ENCODE assay signal across 8 mouse cellular contexts in genomic region chr13:71507421-71507931, GRCm38 (mm10).
A peak's percentile ranks its signal among the peaks of the same experiment; 100 is the strongest.
DNase-seq lines count a peak whose midpoint lies in the region; ATAC-seq and TF ChIP-seq lines count a peak whose summit lies in the region.
"Had no signal": no experiment of that assay in that cellular context is flagged by ENCODE, and none has a peak within 500 bp of the region (broad histone marks: within the 10 kb centered on the region; RNA-seq: fewer than 3 reads in every experiment).

No protein-coding gene starts in this region.

- no peaks in the 10 kb centered on the region for H3K9me3 ChIP-seq in forebrain, embryonic 12.5 days
- H3K9me3 ChIP-seq in kidney, embryonic 16.5 days (ENCODE audit: low read length), result no peaks in the 10 kb centered on the region
- no peaks in the 10 kb centered on the region for H3K9me3 ChIP-seq in limb, embryonic 14.5 days (ENCODE audit: control insufficient read depth, low read length)
- H3K9me3 ChIP-seq in neural tube, embryonic 15.5 days (replicated peaks), result no peaks in the 10 kb centered on the region

- H3K4me1 ChIP-seq in forebrain, embryonic 12.5 days, result peaks cover 20% of the 10 kb centered on the region
- H3K4me1 ChIP-seq in kidney, embryonic 16.5 days (ENCODE audit: insufficient read depth, low read length), result peaks cover 5% of the 10 kb centered on the region; the same call in 1 of the 2 replicates
- peaks cover 7% of the 10 kb centered on the region for H3K4me1 ChIP-seq in limb, embryonic 14.5 days (ENCODE audit: control insufficient read depth, insufficient read depth, low read length)
- H3K4me1 ChIP-seq in neural tube, embryonic 15.5 days, result peaks cover 16% of the 10 kb centered on the region

- H3K27ac ChIP-seq in forebrain, embryonic 12.5 days, result peak overlapping the region; percentile 57; the same call in 1 of the 2 replicates
- H3K27ac ChIP-seq in kidney, embryonic 16.5 days (ENCODE audit: low read length), result peak overlapping the region; percentile 76
- no peak overlapping the region for H3K27ac ChIP-seq in limb, embryonic 14.5 days (replicated peaks; ENCODE audit: low read depth, low read length)
- peak overlapping the region; percentile 54 for H3K27ac ChIP-seq in neural tube, embryonic 15.5 days (replicated peaks)
- H3K27ac ChIP-seq: liver, embryonic 14.5 days had no signal

- peak overlapping the region; percentile 0; the same call in 1 of the 2 replicates for H3K9ac ChIP-seq in forebrain, embryonic 12.5 days
- no peak overlapping the region for H3K9ac ChIP-seq in kidney, embryonic 16.5 days (replicated peaks; ENCODE audit: low read length)
- H3K9ac ChIP-seq in limb, embryonic 14.5 days (ENCODE audit: low read depth, low read length, severe bottlenecking), result no peak overlapping the region
- no peak overlapping the region for H3K9ac ChIP-seq in neural tube, embryonic 15.5 days (replicated peaks)
- H3K9ac ChIP-seq: liver, embryonic 14.5 days had no signal

- ATAC-seq in forebrain, embryonic 12.5 days (ENCODE audit: low FRiP score), result peak; percentile 90
- ATAC-seq in kidney, embryonic 16.5 days (ENCODE audit: low FRiP score, low TSS enrichment), result peak; percentile 77
- peak; percentile 47; the same call in 1 of the 2 replicates for ATAC-seq in limb, embryonic 14.5 days (ENCODE audit: low FRiP score, low read depth)
- ATAC-seq in neural tube, embryonic 15.5 days (ENCODE audit: low FRiP score), result peak; percentile 86

- no peaks in the 10 kb centered on the region for H3K36me3 ChIP-seq in forebrain, embryonic 12.5 days (replicated peaks)
- H3K36me3 ChIP-seq in kidney, embryonic 16.5 days (ENCODE audit: insufficient read depth, low read length), result no peaks in the 10 kb centered on the region
- no peaks in the 10 kb centered on the region for H3K36me3 ChIP-seq in limb, embryonic 14.5 days (ENCODE audit: control insufficient read depth, insufficient read depth, low read length)
- no peaks in the 10 kb centered on the region for H3K36me3 ChIP-seq in neural tube, embryonic 15.5 days

- peaks cover 51% of the 10 kb centered on the region for H3K27me3 ChIP-seq in forebrain, embryonic 12.5 days
- no peaks in the 10 kb centered on the region for H3K27me3 ChIP-seq in kidney, embryonic 16.5 days (ENCODE audit: insufficient read depth, low read length)
- H3K27me3 ChIP-seq in limb, embryonic 14.5 days (ENCODE audit: control insufficient read depth, insufficient read depth, low read length), result no peaks in the 10 kb centered on the region
- H3K27me3 ChIP-seq in neural tube, embryonic 15.5 days (replicated peaks), result no peaks in the 10 kb centered on the region; the same call in 1 of the 2 replicates

- H3K4me2 ChIP-seq in forebrain, embryonic 12.5 days, result peak overlapping the region; percentile 38
- H3K4me2 ChIP-seq in kidney, embryonic 16.5 days (replicated peaks; ENCODE audit: low read depth, low read length), result peak overlapping the region; percentile 38
- peak overlapping the region; percentile 11; the same call in 1 of the 2 replicates for H3K4me2 ChIP-seq in limb, embryonic 14.5 days (replicated peaks; ENCODE audit: low read depth, low read length, severe bottlenecking)
- H3K4me2 ChIP-seq in neural tube, embryonic 15.5 days, result peak overlapping the region; percentile 42

- no peak overlapping the region for H3K4me3 ChIP-seq in forebrain, embryonic 12.5 days (replicated peaks)
- peak overlapping the region; percentile 12; the same call in 1 of the 2 replicates for H3K4me3 ChIP-seq in kidney, embryonic 16.5 days (ENCODE audit: low read length)
- H3K4me3 ChIP-seq in limb, embryonic 14.5 days (replicated peaks; ENCODE audit: low read length), result no peak overlapping the region
- H3K4me3 ChIP-seq in neural tube, embryonic 15.5 days (replicated peaks), result peak overlapping the region; percentile 6; the same call in 1 of the 2 replicates

- DNase-seq in embryo, embryonic 10 days (ENCODE audit: low spot score), result peak; percentile 65
- DNase-seq in limb, embryonic 14.5 days (ENCODE audit: low spot score), result no peak
- no peak for DNase-seq in spleen, postnatal 36 days (ENCODE audit: low spot score in 2 of 2)
- no peak for DNase-seq in urinary bladder, adult 18-20 months (ENCODE audit: low spot score in 2 of 2)

- 3% methylated on average over 10 of the region's 10 CpGs for WGBS in forebrain, embryonic 12.5 days
- WGBS in kidney, embryonic 16.5 days, result 11% methylated on average over 10 of the region's 10 CpGs
- 27% methylated on average over 10 of the region's 10 CpGs for WGBS in limb, embryonic 14.5 days
- 4% methylated on average over 10 of the region's 10 CpGs for WGBS in neural tube, embryonic 15.5 days

- no peak for TF ChIP-seq POLR2A in limb, embryonic 14.5 days (IDR thresholded peaks at IDR 0.05; ENCODE audit: borderline replicate concordance, extremely low read depth, insufficient read depth, insufficient read length)

Comparison
In these comparisons a context has a peak if more than half of its experiments do, and no peak if none do; other contexts are left out.
1. H3K4me3 ChIP-seq: peak in kidney, embryonic 16.5 days (single experiment) and neural tube, embryonic 15.5 days (single experiment); none in forebrain, embryonic 12.5 days (single experiment) and limb, embryonic 14.5 days (single experiment).
2. Peak in every context shown above with its lines, with median percentiles within 50 percentile points of each other: ATAC-seq and H3K4me2 ChIP-seq.